Mouse (Mus musculus): ENCODE results near the gene March10.

DNA sequence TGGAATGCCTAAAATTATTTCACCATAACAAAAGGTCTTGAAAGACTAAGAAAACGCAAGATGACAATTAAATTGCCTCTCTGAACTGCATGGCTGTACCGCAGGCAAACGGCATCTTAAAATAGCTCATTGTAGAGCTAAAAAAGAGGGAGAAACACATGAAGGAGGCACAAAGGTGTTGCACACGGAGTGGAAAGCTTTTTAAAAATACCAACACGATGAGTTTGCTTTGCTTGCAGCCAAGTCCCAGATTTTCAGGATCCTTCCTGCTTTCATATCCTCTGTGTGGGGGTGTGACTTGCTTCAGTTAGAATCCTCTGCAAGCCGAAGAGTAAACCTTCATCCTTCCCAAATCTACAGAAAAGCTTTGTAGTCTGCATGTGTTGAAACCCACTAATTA, 41.0 kb upstream of the March10 start:
- TF ChIP-seq USF1 (IDR thresholded peaks at IDR 0.05; ENCODE audit: low read depth) (no peak), POLR2A (IDR thresholded peaks at IDR 0.05; ENCODE audit: insufficient read length, low read depth) (no peak), MYOD1 (IDR thresholded peaks at IDR 0.05; ENCODE audit: control insufficient read depth in 1 of 3, insufficient read length in 2 of 3, low read depth in 2 of 3) (no peak), CEBPB (IDR thresholded peaks at IDR 0.05; ENCODE audit: insufficient read depth, poor library complexity, severe bottlenecking) (no peak), POLR2AphosphoS2 (IDR thresholded peaks at IDR 0.05; ENCODE audit: insufficient read length, low read depth) (no peak), TCF12 (IDR thresholded peaks at IDR 0.05; ENCODE audit: insufficient read depth, poor library complexity, severe bottlenecking) (no peak), E2F4 (IDR thresholded peaks at IDR 0.05; ENCODE audit: insufficient read depth) (no peak), REST (IDR thresholded peaks at IDR 0.05; ENCODE audit: insufficient read depth, insufficient read length) (no peak), TCF3 (IDR thresholded peaks at IDR 0.05; ENCODE audit: insufficient read length, low read depth) (no peak), MYOG (IDR thresholded peaks at IDR 0.05; ENCODE audit: control insufficient read depth in 1 of 3, insufficient read depth in 1 of 3, insufficient read length in 2 of 3, low read depth in 2 of 3) (no peak), MAX (IDR thresholded peaks at IDR 0.05; ENCODE audit: low read depth) (no peak)
